Mouse (Mus musculus) effector memory CD4-positive, alpha-beta T cell, adult 7 months (primary cell): ENCODE measurements around the gene Rpp30. TPM values are rescaled to one million over a fixed set of nuclear protein-coding genes. Genes with fewer than 3 reads are reported as not detected.

ENCODE experiments used
- polyA plus RNA-seq: library from polyadenylated mRNA; unstranded; fragments of 100-300 nt; shearing (Covaris generic); gene quantifications from one replicate; pipeline ENCODE4 v1.2.1, GENCODE M21; 2017

Gene Rpp30
- polyA plus RNA-seq, result 26.8 TPM

DNA sequence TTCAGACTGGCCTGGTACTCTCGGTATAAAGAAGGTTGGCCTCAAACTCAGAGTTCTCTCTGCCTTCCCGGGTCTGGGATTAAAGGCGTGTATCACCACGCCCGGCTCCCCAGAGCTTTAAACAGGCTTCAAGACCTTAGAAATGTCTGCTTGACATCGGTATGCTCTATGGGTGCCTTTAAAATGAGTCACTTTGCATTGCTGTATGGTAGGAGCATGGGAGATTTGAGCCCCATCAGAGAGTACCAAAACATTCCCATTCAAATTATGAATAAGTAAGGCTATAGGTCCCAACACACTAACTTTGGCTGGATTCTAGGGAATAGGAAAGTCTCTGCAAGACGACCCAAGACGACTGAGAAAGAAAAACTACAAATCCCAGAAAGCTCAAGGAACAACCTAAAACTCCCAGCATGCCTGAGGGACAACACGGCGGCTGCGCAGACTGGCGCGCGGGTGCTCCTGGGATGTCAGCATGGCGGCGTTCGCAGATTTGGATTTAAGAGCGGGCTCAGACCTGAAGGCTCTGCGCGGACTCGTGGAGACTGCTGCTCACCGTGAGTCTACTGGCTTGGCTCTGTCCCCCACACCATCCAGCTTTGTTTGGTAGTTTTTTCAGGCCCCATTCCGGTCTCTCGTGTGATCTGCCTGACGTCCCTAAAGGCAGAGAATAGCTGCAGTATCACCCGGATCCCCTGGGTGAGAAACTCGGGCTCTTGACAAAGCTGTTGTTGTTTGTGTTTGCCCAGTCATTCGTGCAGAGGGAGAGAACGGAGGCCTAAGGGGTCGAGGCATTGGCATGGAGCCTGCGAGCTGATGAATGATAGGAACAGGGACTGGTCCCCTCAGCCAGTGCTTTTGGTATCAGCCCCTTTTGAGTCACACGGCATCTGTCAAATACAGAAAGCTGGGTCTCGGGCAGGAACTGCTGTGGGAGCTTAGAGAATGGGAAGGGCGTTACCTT, at the start of gene Rpp30:
Gene Rpp30, plus strand, starts transcription at position 455 of the 964 bp plus-strand sequence.

DNA sequence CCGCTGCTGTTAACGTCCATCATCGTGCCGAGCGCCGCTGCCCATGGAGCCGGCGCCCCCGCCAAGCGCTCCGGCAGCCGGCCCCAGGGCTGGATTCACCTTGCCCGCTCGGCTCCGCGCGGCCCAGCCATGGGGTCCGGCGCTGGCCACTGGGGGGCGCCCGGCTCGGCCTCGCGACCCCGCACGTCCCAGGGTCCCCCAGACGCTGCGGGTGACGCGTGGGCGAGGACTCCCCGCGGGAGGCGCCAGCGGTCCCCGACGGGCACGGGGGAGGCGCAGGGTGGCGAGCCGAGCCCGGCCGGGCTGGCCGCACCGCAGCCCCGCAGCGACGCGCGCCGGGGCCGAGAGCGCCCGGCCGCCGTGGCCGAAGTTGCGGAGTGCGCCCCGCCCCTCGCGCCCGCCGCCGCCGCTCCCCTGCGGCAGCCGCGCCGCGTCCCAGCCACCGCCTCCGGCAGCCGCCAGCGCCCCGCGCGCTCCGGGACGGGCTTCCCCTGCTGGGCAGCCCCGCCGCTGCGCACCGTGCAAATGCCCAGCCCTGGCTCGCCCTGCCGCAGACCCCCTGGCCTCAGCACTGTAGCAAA, 26.2 kb upstream of the Rpp30 start, which contains the start of gene Htr7:
Gene Htr7, minus strand, starts transcription at position 277 of the 581 bp plus-strand sequence.

DNA sequence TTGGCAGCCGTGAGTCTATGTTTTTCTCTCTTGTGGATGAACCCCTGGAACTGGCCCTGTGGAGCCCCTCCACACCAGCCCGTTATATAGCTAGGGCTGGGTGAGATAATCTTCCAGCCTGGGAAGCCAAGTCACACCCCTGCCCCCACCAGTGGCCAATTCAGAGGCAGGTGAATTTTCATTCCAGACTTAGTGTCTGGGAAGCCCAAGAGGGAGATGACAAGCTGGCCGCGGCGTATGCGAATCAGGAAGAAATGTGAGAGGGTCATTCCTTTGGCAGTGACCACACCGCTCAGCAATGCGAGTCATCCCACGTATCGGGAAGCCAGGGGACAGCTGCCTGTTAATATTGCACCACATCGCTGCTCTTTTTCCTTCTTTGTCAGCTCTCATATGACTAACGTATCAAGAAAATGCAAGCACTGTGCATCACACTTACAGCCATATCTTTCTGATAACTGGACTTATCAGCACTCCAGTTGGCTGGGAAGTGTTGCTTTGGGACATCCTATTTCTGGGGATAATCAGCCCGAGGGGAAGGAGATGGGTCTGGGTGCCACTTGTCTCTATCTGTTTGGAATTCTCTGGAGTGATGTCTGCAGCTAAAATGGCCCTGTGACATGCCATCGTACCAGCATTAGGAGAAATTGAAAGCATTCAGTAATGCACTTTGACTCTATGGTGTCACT, 36.4 kb downstream of the Rpp30 start, which contains the start of gene Ankrd1:
Gene Ankrd1, minus strand, starts transcription at position 317 of the 689 bp plus-strand sequence.

Other genes starting within 250 kb of the Rpp30 start
- not detected for gene Htr7, start 26.2 kb upstream of the Rpp30 start, polyA plus RNA-seq
- not detected for gene Ankrd1, start 36.4 kb downstream of the Rpp30 start, polyA plus RNA-seq